Mouse (Mus musculus): ENCODE measurements around the gene Amz2. TPM values are rescaled to one million over a fixed set of nuclear protein-coding genes. Genes with fewer than 3 reads are reported as not detected.

Gene Amz2
- total RNA-seq (2014; fragmentation: Nextera tagmentation), result 106 and 127 TPM in 2 replicates
- 94.9 and 114 TPM in 2 replicates for total RNA-seq (2017)
- 9.8 and 17.3 TPM in 2 replicates for polyA plus RNA-seq (2012)

GRCm38 (mm10) chr11:109425392-109426271 lies at the start of gene Amz2:
Amz2 (plus strand) TSS chr11:109425946.
- peak; percentile 89 for ATAC-seq (ENCODE audit: extremely low read depth, insufficient number of reproducible peaks, low FRiP score, poor library complexity, severe bottlenecking)
- Histone ChIP-seq H3K36me3 (replicated peaks) (peaks cover 30% of the 10 kb centered on the region), H3K9me3 (replicated peaks) (peaks cover 4% of the 10 kb centered on the region), H3K4me1 (ENCODE audit: insufficient read depth, low read depth, low read length) (peaks cover 41% of the 10 kb centered on the region), H3K4me3 (ENCODE audit: low read depth, low read length) (peak within 1 kb of the TSS; percentile 78), H3K27me3 (ENCODE audit: insufficient read depth, low read length) (no peaks in the 10 kb centered on the region)
- DNase-seq (ENCODE audit: low spot score), result peak; percentile 89
- TF ChIP-seq POLR2AphosphoS5 (IDR thresholded peaks at IDR 0.05; ENCODE audit: insufficient replicate concordance, low read depth, low read length) (no peak), CTCF (IDR thresholded peaks at IDR 0.05; ENCODE audit: low read depth, low read length) (peak; percentile 19; the same call in 1 of the 2 replicates)

- H3K4me1 ChIP-seq (ENCODE audit: insufficient read depth, low read depth, low read length), result peaks cover 61% of the 10 kb centered on the region
- peak; percentile 77 for ATAC-seq (ENCODE audit: extremely low read depth, insufficient number of reproducible peaks, low FRiP score, poor library complexity, severe bottlenecking)
- DNase-seq (ENCODE audit: low spot score), result no peak
- H3K4me3 ChIP-seq (ENCODE audit: low read depth, low read length), result peak overlapping the region; percentile 11; the same call in 1 of the 2 replicates
- no peaks in the 10 kb centered on the region for H3K9me3 ChIP-seq (replicated peaks)
- no peak for TF ChIP-seq TAL1 (conservative IDR thresholded peaks at IDR 0.05; ENCODE audit: low read depth, low read length)
- no peak for TF ChIP-seq GATA2 (IDR thresholded peaks at IDR 0.05; ENCODE audit: borderline replicate concordance, low read depth, low read length)
- TF ChIP-seq CTCF (IDR thresholded peaks at IDR 0.05; ENCODE audit: low read depth, low read length), result no peak
- no peak for TF ChIP-seq POLR2AphosphoS5 (IDR thresholded peaks at IDR 0.05; ENCODE audit: insufficient replicate concordance, low read depth, low read length)
- no peak for TF ChIP-seq GATA1 (IDR thresholded peaks at IDR 0.05; ENCODE audit: borderline replicate concordance, low read length)
- peaks cover 58% of the 10 kb centered on the region for H3K36me3 ChIP-seq (replicated peaks)
- no peaks in the 10 kb centered on the region for H3K27me3 ChIP-seq (ENCODE audit: insufficient read depth, low read length)
Measured at GRCm38 (mm10) chr11:109376484-109377143, 49.1 kb upstream of the Amz2 start.

- TF ChIP-seq GATA2 (IDR thresholded peaks at IDR 0.05; ENCODE audit: borderline replicate concordance, low read depth, low read length), result no peak
- no peak for TF ChIP-seq TAL1 (conservative IDR thresholded peaks at IDR 0.05; ENCODE audit: low read depth, low read length)
- no peak for TF ChIP-seq POLR2AphosphoS5 (IDR thresholded peaks at IDR 0.05; ENCODE audit: insufficient replicate concordance, low read depth, low read length)
- TF ChIP-seq GATA1 (IDR thresholded peaks at IDR 0.05; ENCODE audit: borderline replicate concordance, low read length), result no peak
- no peak for TF ChIP-seq CTCF (IDR thresholded peaks at IDR 0.05; ENCODE audit: low read depth, low read length)
- Histone ChIP-seq H3K36me3 (replicated peaks) (peaks cover 55% of the 10 kb centered on the region), H3K4me3 (ENCODE audit: low read depth, low read length) (peak overlapping the region; percentile 9; the same call in 1 of the 2 replicates), H3K27me3 (ENCODE audit: insufficient read depth, low read length) (no peaks in the 10 kb centered on the region), H3K4me1 (ENCODE audit: insufficient read depth, low read depth, low read length) (peaks cover 59% of the 10 kb centered on the region), H3K9me3 (replicated peaks) (no peaks in the 10 kb centered on the region)
- DNase-seq (ENCODE audit: low spot score) (no peak), ATAC-seq (ENCODE audit: extremely low read depth, insufficient number of reproducible peaks, low FRiP score, poor library complexity, severe bottlenecking) (no peak; the same call in 1 of the 2 replicates)
Measured at GRCm38 (mm10) chr11:109377477-109377876, 48.3 kb upstream of the Amz2 start.

- H3K9me3 ChIP-seq (replicated peaks), result no peaks in the 10 kb centered on the region
- DNase-seq (ENCODE audit: low spot score) (no peak), ATAC-seq (ENCODE audit: extremely low read depth, insufficient number of reproducible peaks, low FRiP score, poor library complexity, severe bottlenecking) (no peak)
- TF ChIP-seq POLR2AphosphoS5 (IDR thresholded peaks at IDR 0.05; ENCODE audit: insufficient replicate concordance, low read depth, low read length), result no peak
- TF ChIP-seq CTCF (IDR thresholded peaks at IDR 0.05; ENCODE audit: low read depth, low read length), result no peak
- TF ChIP-seq TAL1 (conservative IDR thresholded peaks at IDR 0.05; ENCODE audit: low read depth, low read length), result no peak
- TF ChIP-seq GATA2 (IDR thresholded peaks at IDR 0.05; ENCODE audit: borderline replicate concordance, low read depth, low read length), result no peak
- no peak for TF ChIP-seq GATA1 (IDR thresholded peaks at IDR 0.05; ENCODE audit: borderline replicate concordance, low read length)
- H3K27me3 ChIP-seq (ENCODE audit: insufficient read depth, low read length), result no peaks in the 10 kb centered on the region
- no peak overlapping the region for H3K4me3 ChIP-seq (ENCODE audit: low read depth, low read length)
- H3K4me1 ChIP-seq (ENCODE audit: insufficient read depth, low read depth, low read length), result peaks cover 59% of the 10 kb centered on the region
- peaks cover 57% of the 10 kb centered on the region for H3K36me3 ChIP-seq (replicated peaks)
Measured at GRCm38 (mm10) chr11:109378051-109378450, 47.7 kb upstream of the Amz2 start.

GRCm38 (mm10) chr11:109380662-109381061 lies 45.1 kb upstream of the Amz2 start:
- Histone ChIP-seq H3K4me1 (ENCODE audit: insufficient read depth, low read depth, low read length) (peaks cover 59% of the 10 kb centered on the region), H3K36me3 (replicated peaks) (peaks cover 62% of the 10 kb centered on the region), H3K27me3 (ENCODE audit: insufficient read depth, low read length) (no peaks in the 10 kb centered on the region), H3K4me3 (ENCODE audit: low read depth, low read length) (no peak overlapping the region), H3K9me3 (replicated peaks) (no peaks in the 10 kb centered on the region)
- no peak for DNase-seq (ENCODE audit: low spot score)
- TF ChIP-seq CTCF (IDR thresholded peaks at IDR 0.05; ENCODE audit: low read depth, low read length) (no peak), POLR2AphosphoS5 (IDR thresholded peaks at IDR 0.05; ENCODE audit: insufficient replicate concordance, low read depth, low read length) (no peak)
- peak; percentile 22 for ATAC-seq (ENCODE audit: extremely low read depth, insufficient number of reproducible peaks, low FRiP score, poor library complexity, severe bottlenecking)

GRCm38 (mm10) chr11:109385296-109385695 lies 40.5 kb upstream of the Amz2 start:
- no peaks in the 10 kb centered on the region for H3K27me3 ChIP-seq (ENCODE audit: insufficient read depth, low read length)
- no peak for DNase-seq (ENCODE audit: low spot score)
- H3K9me3 ChIP-seq (replicated peaks), result no peaks in the 10 kb centered on the region
- ATAC-seq (ENCODE audit: extremely low read depth, insufficient number of reproducible peaks, low FRiP score, poor library complexity, severe bottlenecking), result no peak
- H3K4me1 ChIP-seq (ENCODE audit: insufficient read depth, low read depth, low read length), result peaks cover 48% of the 10 kb centered on the region
- H3K4me3 ChIP-seq (ENCODE audit: low read depth, low read length), result no peak overlapping the region
- TF ChIP-seq CTCF (IDR thresholded peaks at IDR 0.05; ENCODE audit: low read depth, low read length), result no peak
- TF ChIP-seq POLR2AphosphoS5 (IDR thresholded peaks at IDR 0.05; ENCODE audit: insufficient replicate concordance, low read depth, low read length), result no peak
- no peak for TF ChIP-seq GATA1 (IDR thresholded peaks at IDR 0.05; ENCODE audit: borderline replicate concordance, low read length)
- TF ChIP-seq GATA2 (IDR thresholded peaks at IDR 0.05; ENCODE audit: borderline replicate concordance, low read depth, low read length), result no peak
- TF ChIP-seq TAL1 (conservative IDR thresholded peaks at IDR 0.05; ENCODE audit: low read depth, low read length), result no peak
- peaks cover 65% of the 10 kb centered on the region for H3K36me3 ChIP-seq (replicated peaks)
